Mouse (Mus musculus): ENCODE measurements around the gene P3h4. TPM values are rescaled to one million over a fixed set of nuclear protein-coding genes. Genes with fewer than 3 reads are reported as not detected.

The P3h4 gene
- total and polyA plus RNA-seq, 3 experiments = not detected

DNA sequence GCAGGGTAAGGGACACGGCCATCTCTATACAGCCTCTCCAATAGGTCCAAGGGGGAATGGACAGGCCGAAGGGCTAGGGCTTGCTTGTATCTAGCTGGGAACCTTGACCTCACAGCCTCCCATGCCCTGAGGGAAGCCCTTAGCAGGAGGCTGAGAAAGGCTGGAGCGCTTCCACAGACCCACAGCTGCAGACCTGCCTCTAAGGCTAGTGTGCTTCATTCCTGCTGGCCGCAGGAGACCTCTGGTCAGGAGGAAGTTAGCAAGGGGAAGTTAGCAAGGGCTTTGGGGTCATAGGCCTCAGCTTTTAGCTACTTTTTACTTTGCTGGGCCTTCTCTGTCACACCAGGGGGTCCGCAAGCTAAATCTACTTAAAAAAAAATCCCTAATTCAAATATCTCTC lies 36.2 kb downstream of the P3h4 start:
- no peak overlapping the region for H3K27ac ChIP-seq (ENCODE audit: insufficient read depth, low read depth)

GRCm38 (mm10) chr11:100377989-100378388 lies 36.6 kb downstream of the P3h4 start:
- Histone ChIP-seq H3K79me2 (replicated peaks; ENCODE audit: control insufficient read depth, extremely low read depth, insufficient read depth, poor library complexity, severe bottlenecking) (no peaks in the 10 kb centered on the region), H3K36me3 (replicated peaks in 1 of 2; ENCODE audit: control insufficient read depth in 1 of 2, insufficient read depth in 1 of 2, low read length in 1 of 2) (no peaks in the 10 kb centered on the region), H3K27me3 (replicated peaks) (peaks cover 26% of the 10 kb centered on the region), H3K4me3 (replicated peaks in 1 of 3; ENCODE audit: low read depth in 2 of 3, low read length in 2 of 3, poor library complexity in 1 of 3) (no peak overlapping the region), H3K4me2 (ENCODE audit: insufficient read depth, low read depth, poor library complexity, severe bottlenecking) (no peak overlapping the region), H3K9ac (ENCODE audit: insufficient read depth, low read depth) (no peak overlapping the region), H3K9me3 (replicated peaks; ENCODE audit: low read length) (no peaks in the 10 kb centered on the region), H3K4me1 (ENCODE audit: control insufficient read depth in 1 of 2, insufficient read depth in 2 of 2) (no peaks in the 10 kb centered on the region), H3K27ac (ENCODE audit: insufficient read depth, low read depth) (no peak overlapping the region)
- TF ChIP-seq USF2 (conservative IDR thresholded peaks at IDR 0.05; ENCODE audit: low read depth, low read length) (no peak), IRF4 (IDR thresholded peaks at IDR 0.05; ENCODE audit: low read depth, low read length) (no peak), GABPA (IDR thresholded peaks at IDR 0.05; ENCODE audit: insufficient replicate concordance, low read depth, low read length) (no peak), RCOR1 (conservative IDR thresholded peaks at IDR 0.05; ENCODE audit: low read depth, low read length) (no peak), MAX (IDR thresholded peaks at IDR 0.05; ENCODE audit: low read length) (no peak), SMC3 (IDR thresholded peaks at IDR 0.05; ENCODE audit: low read depth, low read length) (no peak), MEF2A (IDR thresholded peaks at IDR 0.05; ENCODE audit: borderline replicate concordance, low read depth, low read length) (no peak), SIN3A (IDR thresholded peaks at IDR 0.05; ENCODE audit: low read length) (no peak), ZKSCAN1 (IDR thresholded peaks at IDR 0.05; ENCODE audit: borderline replicate concordance, low read depth, low read length) (no peak), ZMIZ1 (IDR thresholded peaks at IDR 0.05; ENCODE audit: low read depth, low read length) (no peak), TBP (conservative IDR thresholded peaks at IDR 0.05; ENCODE audit: low read depth, low read length) (no peak)
- no peak for DNase-seq (ENCODE audit: extremely low read depth)
- in situ Hi-C loops (cut with MboI; ENCODE audit: low pct_ligation_motif_present, low pct_unique_long_range_greater_than_20kb, low sequenced_read_pairs) (no loop called here), dilution Hi-C loops (cut with MboI; ENCODE audit: extremely low pct_ligation_motif_present, extremely low pct_unique_long_range_greater_than_20kb, low sequenced_read_pairs) (no loop called here)

More for the DNA sequence above, 36.2 kb downstream of the P3h4 start:
- dilution Hi-C loops (cut with MboI; ENCODE audit: extremely low pct_ligation_motif_present, extremely low pct_unique_long_range_greater_than_20kb, low sequenced_read_pairs) (no loop called here), in situ Hi-C loops (cut with MboI; ENCODE audit: low pct_ligation_motif_present, low pct_unique_long_range_greater_than_20kb, low sequenced_read_pairs) (no loop called here)
- no peaks in the 10 kb centered on the region for H3K79me2 ChIP-seq (replicated peaks; ENCODE audit: control insufficient read depth, extremely low read depth, insufficient read depth, poor library complexity, severe bottlenecking)
- no peak overlapping the region for H3K9ac ChIP-seq (ENCODE audit: insufficient read depth, low read depth)
- no peaks in the 10 kb centered on the region for H3K4me1 ChIP-seq (ENCODE audit: control insufficient read depth in 1 of 2, insufficient read depth in 2 of 2)
- no peak overlapping the region for H3K4me3 ChIP-seq (replicated peaks in 1 of 3; ENCODE audit: low read depth in 2 of 3, low read length in 2 of 3, poor library complexity in 1 of 3)
- TF ChIP-seq MEF2A (IDR thresholded peaks at IDR 0.05; ENCODE audit: borderline replicate concordance, low read depth, low read length) (no peak), ELF1 (IDR thresholded peaks at IDR 0.05; ENCODE audit: low read depth, low read length) (no peak), MXI1 (IDR thresholded peaks at IDR 0.05; ENCODE audit: low read depth, low read length) (no peak), NELFE (IDR thresholded peaks at IDR 0.05; ENCODE audit: low read depth, low read length) (no peak), USF2 (conservative IDR thresholded peaks at IDR 0.05; ENCODE audit: low read depth, low read length) (no peak), ZKSCAN1 (IDR thresholded peaks at IDR 0.05; ENCODE audit: borderline replicate concordance, low read depth, low read length) (no peak), UBTF (IDR thresholded peaks at IDR 0.05; ENCODE audit: low read depth, low read length) (no peak), IRF4 (IDR thresholded peaks at IDR 0.05; ENCODE audit: low read depth, low read length) (no peak), MAZ (IDR thresholded peaks at IDR 0.05; ENCODE audit: low read depth, low read length) (no peak), MYC (IDR thresholded peaks at IDR 0.05; ENCODE audit: low read depth, low read length) (no peak), TCF12 (IDR thresholded peaks at IDR 0.05; ENCODE audit: low read depth, low read length) (no peak)
- no peaks in the 10 kb centered on the region for H3K9me3 ChIP-seq (replicated peaks; ENCODE audit: low read length)
- no peaks in the 10 kb centered on the region for H3K36me3 ChIP-seq (replicated peaks in 1 of 2; ENCODE audit: control insufficient read depth in 1 of 2, insufficient read depth in 1 of 2, low read length in 1 of 2)
- DNase-seq (ENCODE audit: extremely low read depth) = no peak
- H3K27me3 ChIP-seq (replicated peaks) = peaks cover 30% of the 10 kb centered on the region
- H3K4me2 ChIP-seq (ENCODE audit: insufficient read depth, low read depth, poor library complexity, severe bottlenecking) = no peak overlapping the region
